ENCODE assay signal across 8 mouse cellular contexts in the genomic region with DNA sequence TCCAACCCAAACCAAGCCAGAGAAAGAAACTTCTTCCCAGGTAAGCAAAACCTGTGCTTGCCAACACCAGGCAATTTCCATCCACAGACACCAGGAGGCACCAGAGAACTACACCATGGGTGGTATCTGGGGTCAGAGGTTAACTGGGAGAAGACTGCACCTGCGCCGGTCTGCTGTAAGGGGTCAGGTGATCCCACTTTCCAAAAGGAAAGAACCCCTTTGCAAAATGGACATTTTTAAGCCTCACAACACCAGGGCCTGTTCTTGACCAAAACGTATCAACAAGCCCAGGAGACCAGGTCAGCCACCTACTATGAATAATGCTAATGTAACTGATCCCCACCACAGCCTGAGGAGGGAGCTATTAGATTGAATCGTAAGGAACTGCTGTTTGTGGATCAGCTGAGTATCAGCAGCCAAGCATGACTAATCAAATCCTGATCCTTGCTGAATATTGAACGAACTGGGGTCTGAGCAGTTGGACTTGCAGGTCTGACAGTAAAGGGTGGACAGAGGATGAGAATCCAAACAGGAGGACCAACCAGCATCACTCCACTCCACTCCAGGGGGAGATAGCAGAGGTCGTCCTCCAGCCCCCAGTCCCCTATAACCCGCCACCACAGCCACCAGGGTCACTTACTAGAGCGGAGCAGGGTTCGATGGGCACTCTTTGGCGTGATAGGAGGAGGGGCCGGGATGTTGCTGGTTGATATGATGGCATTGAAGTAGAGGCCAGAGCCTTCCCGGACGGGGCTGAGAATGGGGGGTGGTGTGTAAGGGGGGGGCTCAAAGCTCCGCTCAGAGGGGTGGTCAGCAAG. TPM values are rescaled to one million over a fixed set of nuclear protein-coding genes. Genes with fewer than 3 reads are reported as not detected.
DNase-seq lines count a peak whose midpoint lies in the region; ATAC-seq lines count a peak whose summit lies in the region.

No protein-coding gene starts in this region.

- H3K4me1 ChIP-seq in hindbrain, embryonic 16.5 days (ENCODE audit: control insufficient read depth, insufficient read depth, low read depth, low read length): no peaks in the 10 kb centered on the region

- H3K27me3 ChIP-seq in splenic B cell, adult 2 months (ENCODE audit: control insufficient read depth, insufficient read depth, low read length, poor library complexity, severe bottlenecking): no peaks in the 10 kb centered on the region
- no peaks in the 10 kb centered on the region for H3K27me3 ChIP-seq in hindbrain, embryonic 16.5 days (replicated peaks; ENCODE audit: control insufficient read depth, insufficient read depth, low read length)

- H3K9me3 ChIP-seq in hindbrain, embryonic 16.5 days (ENCODE audit: control insufficient read depth, low read length): no peaks in the 10 kb centered on the region

- no peak overlapping the region for H3K4me2 ChIP-seq in hindbrain, embryonic 16.5 days (ENCODE audit: low read length)

- no peak overlapping the region for H3K9ac ChIP-seq in hindbrain, embryonic 16.5 days (ENCODE audit: low read depth, low read length)

- no peak for ATAC-seq in hindbrain, embryonic 16.5 days

- H3K27ac ChIP-seq in hindbrain, embryonic 16.5 days (ENCODE audit: low read depth, low read length): no peak overlapping the region

- peaks cover 35% of the 10 kb centered on the region for H3K36me3 ChIP-seq in splenic B cell, adult 2 months (ENCODE audit: control insufficient read depth, insufficient read depth, low read length, poor library complexity, severe bottlenecking)
- peaks cover 9% of the 10 kb centered on the region for H3K36me3 ChIP-seq in hindbrain, embryonic 16.5 days (ENCODE audit: control insufficient read depth, insufficient read depth, low read length)

- 75% methylated on average over 14 of the region's 14 CpGs for WGBS in hindbrain, embryonic 16.5 days

- peak; percentile 59 for DNase-seq in embryo, embryonic 10 days (ENCODE audit: low spot score)
- no peak for DNase-seq in embryo, embryonic 9.5 days (ENCODE audit: extremely low spot score)
- peak; percentile 51 to 67 for DNase-seq in spleen, postnatal 10 days (ENCODE audit: low spot score in 2 of 2)
- no peak for DNase-seq in spleen, postnatal 14 days (ENCODE audit: low spot score in 2 of 2)
- peak; percentile 58 to 69 for DNase-seq in kidney, postnatal 36 days
- DNase-seq in splenic B cell, adult 2 months (ENCODE audit: low read depth, low spot score): peak; percentile 69
- DNase-seq in layer of hippocampus, postnatal 14 days (ENCODE audit: low spot score in 2 of 2): no peak

- no peak overlapping the region for H3K4me3 ChIP-seq in hindbrain, embryonic 16.5 days (ENCODE audit: low read length)

RNA-seq across cellular contexts. Expression of a gene that starts 13.5 kb away (rescaled TPM):
- total RNA-seq in layer of hippocampus, postnatal 14 days (2021): 1 to 10 TPM; 3.3 to 4.5 TPM
- 4.7 and 4.8 TPM in 2 replicates for polyA plus RNA-seq in hindbrain, embryonic 16.5 days (2015; fragmentation: Nextera tagmentation; extraction: Ambion mirVana)

RNA-seq across cellular contexts. Expression of a gene that starts 47.7 kb away (rescaled TPM):
- 100 to 1,000 TPM in 1 of 2 experiments, 10 to 100 TPM in 1; 94.3 to 102 TPM for total RNA-seq in layer of hippocampus, postnatal 14 days (2021)
- 7.6 and 7.7 TPM in 2 replicates for polyA plus RNA-seq in hindbrain, embryonic 16.5 days (2015; fragmentation: Nextera tagmentation; extraction: Ambion mirVana)

RNA-seq across cellular contexts. Expression of a gene that starts 56.9 kb away (rescaled TPM):
- total RNA-seq in layer of hippocampus, postnatal 14 days (2021): 10 to 100 TPM; 17.0 to 18.1 TPM
- 3.1 and 4.3 TPM in 2 replicates for polyA plus RNA-seq in hindbrain, embryonic 16.5 days (2015; fragmentation: Nextera tagmentation; extraction: Ambion mirVana)

Comparison
In these comparisons a context has a peak if more than half of its experiments do, and no peak if none do; other contexts are left out.
1. DNase-seq: peak in embryo, embryonic 10 days (single experiment), spleen, postnatal 10 days (2 of 2), kidney, postnatal 36 days (2 of 2) and splenic B cell, adult 2 months (single experiment); none in embryo, embryonic 9.5 days (single experiment), spleen, postnatal 14 days (0 of 2) and layer of hippocampus, postnatal 14 days (0 of 2).